Mouse (Mus musculus): ENCODE data around the gene Retn. TPM values are rescaled to one million over a fixed set of nuclear protein-coding genes. Genes with fewer than 3 reads are reported as not detected.

Retn gene
- polyA plus RNA-seq (2015; fragmentation: Illumina TruSeq; extraction: RNeasy Lipid Tissue Mini Kit (QIAGEN cat#74804); ENCODE audit: insufficient read depth, low replicate concordance): 1.4 TPM

GRCm38 (mm10) chr8:3655526-3655925 lies at the start of gene Retn:
Gene Retn, plus strand, starts transcription at chr8:3655770.

GRCm38 (mm10) chr8:3621199-3621970 lies 34.2 kb upstream of the Retn start, which contains the start of the genes Xab2 and Pet100:
Gene Xab2, minus strand, starts transcription at chr8:3621316.
Gene Pet100, plus strand, starts transcription at chr8:3621548.

DNA sequence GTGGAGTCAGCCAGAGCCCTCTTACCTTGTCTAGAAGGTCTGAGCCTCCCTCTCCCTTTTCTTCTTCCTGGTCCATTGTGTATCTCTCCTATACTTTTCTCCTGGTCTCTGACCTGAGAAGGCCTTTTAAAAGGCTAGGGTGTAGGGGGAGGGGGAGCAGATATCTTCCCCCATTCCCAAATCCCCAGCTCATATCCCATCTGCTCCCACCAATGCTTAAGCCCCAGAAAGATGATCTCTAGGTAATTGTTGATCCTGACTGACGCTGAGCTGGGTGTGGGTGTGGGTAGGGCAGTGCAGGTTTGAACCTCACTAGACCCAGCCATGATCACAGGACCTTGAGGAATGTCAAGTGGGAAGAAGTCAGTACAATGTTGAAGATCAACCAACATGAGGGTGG lies 30.1 kb upstream of the Retn start, which contains the start of gene Pcp2:
TSS of gene Pcp2 (minus strand) at position 101 of the 400 bp plus-strand sequence.

DNA sequence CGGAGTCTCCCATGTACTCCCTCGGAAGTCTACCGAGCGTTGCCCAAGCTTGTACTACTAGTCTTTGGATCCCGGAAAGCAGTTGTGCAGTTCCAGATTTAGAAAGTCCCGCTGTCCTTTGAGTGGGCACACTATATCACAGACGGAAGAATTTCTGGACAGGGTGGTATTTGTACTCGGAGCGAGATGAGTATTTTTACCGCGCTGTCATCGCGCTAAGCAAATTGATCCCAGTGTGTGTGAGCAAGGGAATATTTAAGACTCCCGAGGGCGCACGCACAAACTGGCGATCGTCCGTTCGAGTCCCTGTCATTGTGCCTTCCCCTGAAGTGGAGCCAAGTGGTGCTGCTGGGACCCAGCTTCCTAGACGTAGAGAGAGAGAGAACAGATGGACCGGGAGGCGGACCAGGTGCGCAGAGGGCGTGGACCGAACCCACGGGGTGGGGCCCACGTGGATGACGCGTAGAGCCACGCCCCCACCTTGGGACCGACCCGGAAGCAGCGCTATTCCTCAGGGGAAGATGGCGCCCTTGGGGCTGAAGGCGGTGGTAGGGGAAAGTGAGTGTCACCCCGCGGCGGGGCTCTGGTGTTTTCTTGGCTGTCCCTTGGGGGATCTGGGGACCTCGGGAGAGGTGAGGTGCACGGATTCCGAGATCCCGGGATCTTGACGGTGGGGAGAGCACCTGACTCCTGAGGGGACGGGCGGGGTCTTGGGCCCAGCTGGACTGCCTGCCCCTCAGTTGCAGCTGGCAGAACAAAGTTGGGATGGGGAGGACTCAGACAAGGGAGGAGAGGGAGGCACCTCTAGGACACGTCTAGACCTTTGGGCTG lies 24.7 kb upstream of the Retn start, which contains the start of gene Stxbp2:
TSS of gene Stxbp2 (plus strand) at position 309 of the 831 bp plus-strand sequence.

DNA sequence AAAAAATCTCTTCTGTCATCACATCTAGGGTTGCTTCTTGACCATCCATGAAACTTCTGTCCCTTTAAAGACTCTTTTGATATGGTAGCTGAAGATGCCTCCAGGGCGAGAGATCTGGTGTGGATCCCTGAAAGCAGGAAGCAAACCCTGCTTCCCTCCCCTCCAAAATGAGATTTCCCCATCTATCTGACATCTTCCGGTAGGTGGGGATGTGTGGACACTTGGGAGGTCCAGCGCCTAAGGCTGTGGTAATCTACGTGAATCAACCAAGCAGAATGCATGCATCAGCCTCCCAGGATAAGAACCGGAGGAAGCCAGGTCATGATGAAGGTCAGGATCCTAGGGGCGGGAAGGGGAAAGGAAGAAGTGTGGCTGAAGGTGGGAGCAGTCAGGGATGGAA lies 9.9 kb downstream of the Retn start, which contains the start of gene Mcemp1:
TSS of gene Mcemp1 (plus strand) at position 248 of the 400 bp plus-strand sequence.

DNA sequence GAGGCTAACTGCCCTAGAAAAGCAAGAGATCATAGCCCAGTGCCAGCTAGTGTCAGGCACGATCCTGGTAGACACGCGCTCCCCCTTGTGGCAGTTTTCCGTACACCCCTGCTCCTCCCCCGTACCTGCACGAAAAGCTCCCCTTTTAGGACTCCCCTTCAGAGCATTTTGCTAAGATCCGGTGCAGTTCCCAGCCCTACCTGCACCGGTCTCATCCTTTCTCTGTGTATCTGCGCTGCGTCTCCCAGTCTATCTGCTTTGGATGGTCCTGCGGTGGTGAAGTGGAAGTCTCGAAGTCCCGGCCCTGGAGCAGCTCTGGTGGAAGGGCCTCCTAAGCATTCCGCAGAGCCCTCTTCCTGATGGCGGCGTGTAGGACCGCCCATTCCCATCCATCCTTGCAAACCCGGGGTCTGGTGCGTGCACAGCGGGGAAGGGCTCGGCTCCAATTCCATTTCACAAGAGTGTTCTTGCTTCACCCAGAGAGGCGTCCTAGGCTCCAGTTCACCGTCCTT lies 16.5 kb downstream of the Retn start, which contains the start of gene Fcor:
TSS of gene Fcor (minus strand) at position 383 of the 512 bp plus-strand sequence.

DNA sequence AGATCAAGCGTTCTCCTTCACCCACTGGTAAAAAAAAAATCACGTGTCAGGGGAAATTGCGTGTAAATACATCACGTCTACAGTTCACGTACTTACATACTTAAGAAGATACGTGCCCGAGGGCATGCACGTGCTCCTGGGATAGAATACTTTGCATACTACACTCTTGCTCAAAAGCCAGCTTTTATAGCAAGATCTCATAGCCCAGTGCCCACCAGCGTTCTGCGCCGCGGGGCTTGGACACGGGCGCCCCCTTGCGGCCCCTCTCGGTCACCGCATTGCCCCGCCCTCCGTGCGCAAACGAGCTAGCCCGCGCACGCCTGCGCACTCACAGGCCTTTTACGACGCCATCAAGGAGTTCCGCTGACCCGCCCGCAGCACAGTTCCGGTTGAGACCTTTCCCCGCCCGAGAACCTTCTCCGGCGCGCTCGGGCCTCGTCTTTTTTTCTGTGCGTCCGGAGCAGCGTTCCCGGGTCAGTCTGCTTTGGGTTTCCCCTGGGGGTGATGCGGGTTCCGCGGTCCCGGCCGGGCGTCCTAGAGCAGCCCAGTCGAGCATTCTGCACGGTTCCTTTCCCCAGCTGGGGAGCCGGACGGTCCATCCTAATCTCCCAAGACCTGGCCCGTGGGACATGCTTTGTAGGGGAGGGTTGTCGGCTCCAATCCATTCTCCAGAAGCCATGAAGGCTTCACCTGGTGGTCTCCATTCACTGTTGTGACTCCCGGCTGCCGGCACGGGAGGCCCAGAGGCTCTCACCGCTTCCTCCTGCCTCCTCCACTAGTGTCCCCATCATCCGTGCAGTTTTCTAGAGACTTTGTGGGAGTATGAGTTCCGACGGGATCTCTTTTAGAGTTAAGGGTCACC lies 20.8 kb downstream of the Retn start, which contains the start of gene Trappc5:
TSS of gene Trappc5 (plus strand) at position 169 of the 862 bp plus-strand sequence.

DNA sequence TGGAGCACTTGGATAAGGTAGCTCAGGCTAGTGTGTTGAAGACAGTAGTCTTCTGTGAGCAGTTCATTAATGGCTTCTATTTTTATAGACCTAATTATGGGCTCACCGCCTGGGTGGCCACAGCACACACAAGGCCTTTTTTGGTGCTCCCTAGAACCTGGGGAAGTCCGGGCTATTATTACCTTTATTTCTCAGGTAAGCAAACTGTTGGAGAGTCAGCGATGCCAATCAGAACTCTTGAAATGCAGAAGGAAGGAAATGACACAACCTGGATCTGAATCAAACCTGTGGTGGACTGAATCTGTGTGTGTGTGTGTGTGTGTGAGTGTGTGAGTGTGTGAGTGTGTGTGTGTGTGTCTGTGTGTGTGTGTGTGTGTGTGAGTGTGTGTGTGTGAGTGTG lies 38.6 kb downstream of the Retn start, which contains the start of gene Fcer2a:
TSS of gene Fcer2a (minus strand) at position 55 of the 400 bp plus-strand sequence.

Other genes starting within 250 kb of the Retn start
- gene Pex11g, start 188.1 kb upstream of the Retn start, polyA plus RNA-seq (2015; fragmentation: Illumina TruSeq; extraction: RNeasy Lipid Tissue Mini Kit (QIAGEN cat#74804); ENCODE audit: insufficient read depth, low replicate concordance): 2.1 TPM
- gene Tex45, start 184.9 kb upstream of the Retn start, polyA plus RNA-seq (2015; fragmentation: Illumina TruSeq; extraction: RNeasy Lipid Tissue Mini Kit (QIAGEN cat#74804); ENCODE audit: insufficient read depth, low replicate concordance): not detected
- 7.4 TPM for gene Zfp358, start 162.6 kb upstream of the Retn start, polyA plus RNA-seq (2015; fragmentation: Illumina TruSeq; extraction: RNeasy Lipid Tissue Mini Kit (QIAGEN cat#74804); ENCODE audit: insufficient read depth, low replicate concordance)
- gene Mcoln1, start 155.3 kb upstream of the Retn start, polyA plus RNA-seq (2015; fragmentation: Illumina TruSeq; extraction: RNeasy Lipid Tissue Mini Kit (QIAGEN cat#74804); ENCODE audit: insufficient read depth, low replicate concordance): 78.9 TPM
- 33.6 TPM for gene Pnpla6, start 140.4 kb upstream of the Retn start, polyA plus RNA-seq (2015; fragmentation: Illumina TruSeq; extraction: RNeasy Lipid Tissue Mini Kit (QIAGEN cat#74804); ENCODE audit: insufficient read depth, low replicate concordance)
- gene C330021F23Rik, start 87.8 kb upstream of the Retn start, polyA plus RNA-seq (2015; fragmentation: Illumina TruSeq; extraction: RNeasy Lipid Tissue Mini Kit (QIAGEN cat#74804); ENCODE audit: insufficient read depth, low replicate concordance): not detected
- 1.0 TPM for gene Camsap3, start 68.5 kb upstream of the Retn start, polyA plus RNA-seq (2015; fragmentation: Illumina TruSeq; extraction: RNeasy Lipid Tissue Mini Kit (QIAGEN cat#74804); ENCODE audit: insufficient read depth, low replicate concordance)
- 22.1 TPM for gene Xab2, start 34.5 kb upstream of the Retn start, polyA plus RNA-seq (2015; fragmentation: Illumina TruSeq; extraction: RNeasy Lipid Tissue Mini Kit (QIAGEN cat#74804); ENCODE audit: insufficient read depth, low replicate concordance)
- gene Pet100, start 34.2 kb upstream of the Retn start, polyA plus RNA-seq (2015; fragmentation: Illumina TruSeq; extraction: RNeasy Lipid Tissue Mini Kit (QIAGEN cat#74804); ENCODE audit: insufficient read depth, low replicate concordance): 89.0 TPM
- gene Pcp2, start 30.2 kb upstream of the Retn start, polyA plus RNA-seq (2015; fragmentation: Illumina TruSeq; extraction: RNeasy Lipid Tissue Mini Kit (QIAGEN cat#74804); ENCODE audit: insufficient read depth, low replicate concordance): not detected
- gene Stxbp2, start 24.8 kb upstream of the Retn start, polyA plus RNA-seq (2015; fragmentation: Illumina TruSeq; extraction: RNeasy Lipid Tissue Mini Kit (QIAGEN cat#74804); ENCODE audit: insufficient read depth, low replicate concordance): 124 TPM
- 28.2 TPM for gene Mcemp1, start 10.0 kb downstream of the Retn start, polyA plus RNA-seq (2015; fragmentation: Illumina TruSeq; extraction: RNeasy Lipid Tissue Mini Kit (QIAGEN cat#74804); ENCODE audit: insufficient read depth, low replicate concordance)
- 4.0 TPM for gene Fcor, start 16.6 kb downstream of the Retn start, polyA plus RNA-seq (2015; fragmentation: Illumina TruSeq; extraction: RNeasy Lipid Tissue Mini Kit (QIAGEN cat#74804); ENCODE audit: insufficient read depth, low replicate concordance)
- gene Trappc5, start 20.5 kb downstream of the Retn start, polyA plus RNA-seq (2015; fragmentation: Illumina TruSeq; extraction: RNeasy Lipid Tissue Mini Kit (QIAGEN cat#74804); ENCODE audit: insufficient read depth, low replicate concordance): 29.4 TPM
- gene Fcer2a, start 38.4 kb downstream of the Retn start, polyA plus RNA-seq (2015; fragmentation: Illumina TruSeq; extraction: RNeasy Lipid Tissue Mini Kit (QIAGEN cat#74804); ENCODE audit: insufficient read depth, low replicate concordance): 361 TPM
- gene Clec4g, start 64.9 kb downstream of the Retn start, polyA plus RNA-seq (2015; fragmentation: Illumina TruSeq; extraction: RNeasy Lipid Tissue Mini Kit (QIAGEN cat#74804); ENCODE audit: insufficient read depth, low replicate concordance): 12.7 TPM
- 47.2 TPM for gene Cd209a, start 93.2 kb downstream of the Retn start, polyA plus RNA-seq (2015; fragmentation: Illumina TruSeq; extraction: RNeasy Lipid Tissue Mini Kit (QIAGEN cat#74804); ENCODE audit: insufficient read depth, low replicate concordance)
- 2.4 TPM for gene Cd209e, start 198.5 kb downstream of the Retn start, polyA plus RNA-seq (2015; fragmentation: Illumina TruSeq; extraction: RNeasy Lipid Tissue Mini Kit (QIAGEN cat#74804); ENCODE audit: insufficient read depth, low replicate concordance)
- gene Cd209d, start 222.8 kb downstream of the Retn start, polyA plus RNA-seq (2015; fragmentation: Illumina TruSeq; extraction: RNeasy Lipid Tissue Mini Kit (QIAGEN cat#74804); ENCODE audit: insufficient read depth, low replicate concordance): 16.4 TPM

Data from spleen, adult 10 weeks (tissue).